Mouse (Mus musculus): ENCODE results near the gene Enthd1.

DNA sequence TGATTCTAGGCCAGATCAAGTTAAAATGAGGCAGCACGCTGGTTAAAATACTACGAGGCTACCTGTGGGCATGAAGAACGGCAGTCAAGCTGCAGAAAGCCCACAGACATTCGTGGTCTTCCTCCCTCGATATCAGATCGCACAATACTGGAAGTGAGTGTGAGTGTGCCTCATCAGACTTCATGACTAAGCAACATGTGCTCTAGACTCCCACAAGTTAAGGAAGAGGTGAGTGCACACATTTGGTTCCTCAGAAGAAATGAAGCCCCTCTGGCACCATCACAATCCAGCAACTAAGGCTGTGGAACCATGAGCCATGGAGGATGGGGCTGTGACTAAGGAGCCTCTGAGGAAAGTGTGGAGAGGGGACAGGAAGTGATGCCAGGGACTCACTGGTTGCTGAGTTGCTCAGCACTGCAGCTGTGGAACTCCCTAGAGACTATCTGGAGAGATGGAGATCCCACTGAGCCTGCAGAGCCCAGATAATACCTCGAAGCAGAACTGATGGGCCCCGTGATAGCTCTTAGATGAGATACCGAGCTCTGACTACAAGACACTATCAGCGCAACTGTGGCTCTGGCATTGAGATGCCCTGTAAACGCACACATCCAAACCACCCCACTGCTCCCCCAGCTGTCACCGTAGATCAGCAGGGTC lies 46.3 kb downstream of the Enthd1 start:
- no peak for TF ChIP-seq POLR2A (IDR thresholded peaks at IDR 0.05; ENCODE audit: borderline replicate concordance, low read depth, low read length)
- no peak for TF ChIP-seq CTCF (IDR thresholded peaks at IDR 0.05; ENCODE audit: low read depth, low read length)
